Mouse (Mus musculus): ENCODE results near the gene Gm10447. TPM values are rescaled to one million over a fixed set of nuclear protein-coding genes. Genes with fewer than 3 reads are reported as not detected.
A peak's percentile ranks its signal among the peaks of the same experiment; 100 is the strongest.

Gene Gm10447
- polyA plus RNA-seq, 1 experiment, result not detected

DNA sequence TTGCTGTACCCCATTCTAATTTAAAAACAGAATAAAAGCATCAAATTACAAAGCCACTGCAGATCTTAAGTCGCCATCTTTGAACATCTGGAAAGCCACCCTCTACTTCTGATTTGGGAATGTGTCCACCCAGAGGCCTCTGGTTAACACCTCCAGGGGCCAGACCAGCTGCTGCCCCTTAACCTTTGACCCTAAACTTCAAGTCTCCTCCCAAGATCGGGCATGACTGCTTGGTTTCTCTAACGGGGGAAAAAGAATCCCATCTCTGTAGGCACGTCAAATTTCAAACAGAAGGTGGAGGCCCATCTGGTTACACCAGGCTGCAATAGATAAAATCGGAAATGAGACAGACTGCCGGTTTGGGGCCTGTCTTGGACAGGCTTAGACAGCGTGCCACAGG is 20.9 kb upstream of the Gm10447 start:
- DNase-seq (ENCODE audit: low read depth), result no peak
- TF ChIP-seq POLR2A (IDR thresholded peaks at IDR 0.05; ENCODE audit: borderline replicate concordance, extremely low read depth, insufficient read depth, insufficient read length, poor library complexity, severe bottlenecking) (no peak), CTCF (IDR thresholded peaks at IDR 0.05; ENCODE audit: borderline replicate concordance, extremely low read depth, insufficient read depth, insufficient read length) (no peak)

DNA sequence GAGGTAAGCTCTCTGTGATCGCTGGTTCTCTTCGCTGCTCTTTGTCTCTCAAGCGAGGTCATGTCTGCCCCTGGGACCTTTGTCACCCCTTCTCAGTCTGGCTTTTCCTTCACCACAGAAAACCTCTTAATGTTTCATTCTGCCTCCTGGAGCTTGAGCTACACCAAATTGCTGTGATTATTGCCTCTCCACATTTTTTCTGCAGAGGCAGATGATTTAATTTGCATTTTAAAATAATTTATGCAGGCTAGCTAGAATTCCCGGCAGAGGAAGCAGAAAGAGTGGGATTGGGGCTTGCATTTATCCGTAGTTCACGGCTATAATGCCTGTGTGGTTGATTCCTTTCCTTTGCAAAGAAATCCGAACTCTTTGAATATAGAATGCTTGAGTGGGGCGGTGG is 18.7 kb upstream of the Gm10447 start:
- peak; percentile 79 for DNase-seq (ENCODE audit: low read depth)
- TF ChIP-seq POLR2A (IDR thresholded peaks at IDR 0.05; ENCODE audit: borderline replicate concordance, extremely low read depth, insufficient read depth, insufficient read length, poor library complexity, severe bottlenecking) (no peak), CTCF (IDR thresholded peaks at IDR 0.05; ENCODE audit: borderline replicate concordance, extremely low read depth, insufficient read depth, insufficient read length) (no peak)

DNA sequence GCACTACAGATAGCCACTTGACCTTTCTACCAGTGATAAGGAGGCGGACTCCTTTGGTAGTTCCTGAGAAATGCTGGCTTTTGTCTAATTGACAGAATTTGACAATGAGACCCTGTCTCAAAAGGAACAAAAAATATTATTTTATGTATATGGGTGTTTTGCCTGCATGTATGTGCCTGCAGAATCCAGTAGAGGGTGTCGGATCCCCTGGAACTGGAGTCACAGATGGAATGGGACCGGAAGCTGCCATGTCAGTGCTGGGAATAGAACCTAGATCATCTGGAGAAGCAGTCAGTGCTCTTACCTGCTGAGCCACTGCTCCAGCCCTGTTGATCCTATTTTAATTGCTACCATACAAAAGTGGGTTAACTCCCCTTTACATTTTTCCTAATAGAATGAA is 15.8 kb upstream of the Gm10447 start:
- DNase-seq (ENCODE audit: low read depth), result peak; percentile 18
- TF ChIP-seq CTCF (IDR thresholded peaks at IDR 0.05; ENCODE audit: borderline replicate concordance, extremely low read depth, insufficient read depth, insufficient read length) (peak; percentile 14; the same call in 1 of the 2 replicates), POLR2A (IDR thresholded peaks at IDR 0.05; ENCODE audit: borderline replicate concordance, extremely low read depth, insufficient read depth, insufficient read length, poor library complexity, severe bottlenecking) (no peak)

DNA sequence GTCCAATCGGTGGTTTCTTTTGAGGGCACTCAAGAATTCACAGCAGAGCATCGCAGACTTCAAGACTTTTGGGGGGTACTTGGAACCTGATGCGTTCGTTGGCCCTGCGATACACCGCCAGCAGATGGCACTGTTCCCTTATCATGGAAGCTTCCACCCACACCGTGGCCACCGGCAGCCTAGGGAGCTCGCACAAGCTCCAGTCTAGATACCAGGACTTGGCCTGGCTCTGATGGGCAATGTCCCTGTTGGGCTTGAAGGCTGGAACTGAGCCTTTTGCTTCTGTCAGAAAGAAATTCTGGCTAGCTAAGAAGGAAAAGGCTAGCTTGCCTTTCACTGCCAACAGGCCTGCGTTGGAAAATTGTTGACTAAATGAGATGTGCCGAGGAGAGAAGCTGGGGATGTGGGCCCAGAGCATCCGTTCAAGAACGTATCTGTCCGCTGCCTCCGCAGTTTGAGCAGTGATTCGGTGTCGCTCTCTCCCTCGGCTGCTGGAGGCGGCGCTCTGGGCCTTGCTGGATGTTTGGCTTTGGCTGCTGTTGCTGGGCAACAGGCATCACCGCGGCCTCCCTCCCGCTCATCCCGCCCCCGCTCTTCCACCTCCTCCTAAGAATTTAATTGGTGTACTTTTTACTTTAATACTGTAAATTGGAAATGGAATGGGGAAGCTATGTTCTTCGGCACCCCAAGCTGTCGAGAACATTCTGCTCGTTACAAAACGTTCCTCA is 13.2 kb upstream of the Gm10447 start, which contains the start of gene Gm9837:
TSS of gene Gm9837 (minus strand) at position 512 of the 728 bp plus-strand sequence.
- no peak for TF ChIP-seq POLR2A (IDR thresholded peaks at IDR 0.05; ENCODE audit: borderline replicate concordance, extremely low read depth, insufficient read depth, insufficient read length, poor library complexity, severe bottlenecking)
- peak; percentile 98 for TF ChIP-seq CTCF (IDR thresholded peaks at IDR 0.05; ENCODE audit: borderline replicate concordance, extremely low read depth, insufficient read depth, insufficient read length)

DNA sequence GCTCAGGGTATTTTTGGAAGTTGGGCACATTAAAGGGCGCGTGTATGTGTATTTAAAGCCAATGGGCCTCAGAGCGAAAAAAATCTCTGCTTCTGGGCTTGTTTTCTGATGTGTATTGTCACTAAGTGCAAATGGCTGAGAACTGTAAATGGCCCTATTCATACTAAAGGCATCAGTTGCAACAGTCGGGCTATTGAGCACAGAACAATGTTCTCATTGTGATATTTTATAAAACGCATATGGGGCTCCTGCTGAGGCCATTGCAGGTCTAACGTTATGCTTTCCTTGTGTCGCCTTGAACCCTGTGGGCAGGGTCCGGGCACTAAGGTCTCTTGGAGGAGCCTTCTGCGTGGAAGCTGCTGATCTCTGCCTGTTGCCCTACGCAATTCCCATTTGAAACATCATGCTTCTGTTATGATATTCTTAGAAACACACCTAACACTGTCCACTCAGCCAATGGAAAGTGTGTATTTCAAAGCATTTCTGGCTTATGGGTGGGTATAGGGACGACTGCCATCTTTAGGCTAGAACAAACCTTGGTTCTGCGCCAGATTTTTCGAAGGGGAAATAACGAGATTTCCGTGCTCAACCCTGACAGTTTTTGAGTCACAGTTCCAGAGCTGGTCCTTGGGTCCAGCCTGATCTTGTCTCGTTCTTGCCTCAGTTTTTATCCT is 12.5 kb upstream of the Gm10447 start:
- peak; percentile 40 for DNase-seq (ENCODE audit: low read depth)
- TF ChIP-seq CTCF (IDR thresholded peaks at IDR 0.05; ENCODE audit: borderline replicate concordance, extremely low read depth, insufficient read depth, insufficient read length), result no peak
- no peak for TF ChIP-seq POLR2A (IDR thresholded peaks at IDR 0.05; ENCODE audit: borderline replicate concordance, extremely low read depth, insufficient read depth, insufficient read length, poor library complexity, severe bottlenecking)

More for the DNA sequence above, 13.2 kb upstream of the Gm10447 start, which contains the start of gene Gm9837:
- DNase-seq (ENCODE audit: low read depth), result peak; percentile 96

DNA sequence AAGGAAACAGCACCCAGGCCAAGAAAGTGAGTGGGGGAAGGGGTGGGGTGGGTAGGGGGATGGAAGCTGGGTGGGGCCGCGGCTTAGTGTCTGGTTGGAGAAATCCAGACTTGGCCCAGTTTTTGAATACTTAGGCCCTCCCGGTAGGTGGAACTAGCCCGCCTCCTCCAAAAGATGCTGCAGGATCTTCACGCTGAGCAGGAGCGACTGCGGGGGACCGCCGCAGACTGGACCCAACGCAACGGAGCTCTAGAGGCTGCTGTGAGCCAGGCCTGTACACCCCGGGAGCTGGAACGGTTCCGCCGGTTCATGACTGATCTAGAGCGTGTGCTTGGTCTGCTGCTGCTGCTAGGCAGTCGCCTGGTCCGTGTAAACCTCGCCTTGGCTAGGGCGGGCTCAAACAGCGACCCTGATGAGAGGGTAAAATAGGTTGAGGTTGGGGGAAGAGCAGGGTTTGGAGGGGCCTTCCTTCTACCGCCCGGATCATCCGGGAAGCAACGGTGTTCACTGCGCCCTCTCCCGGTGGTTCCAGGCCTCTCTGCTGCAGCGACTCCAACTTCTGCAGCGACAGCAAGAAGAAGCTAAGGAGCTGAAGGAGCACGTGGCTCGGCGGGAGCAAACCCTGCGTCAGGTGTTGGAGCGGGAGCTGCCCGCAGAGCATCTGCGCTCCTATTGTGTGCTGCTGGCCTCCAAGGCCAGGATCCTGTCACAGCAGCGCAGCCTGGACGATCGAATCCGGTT is 9.5 kb upstream of the Gm10447 start:
- TF ChIP-seq POLR2A (IDR thresholded peaks at IDR 0.05; ENCODE audit: borderline replicate concordance, extremely low read depth, insufficient read depth, insufficient read length, poor library complexity, severe bottlenecking) (no peak), CTCF (IDR thresholded peaks at IDR 0.05; ENCODE audit: borderline replicate concordance, extremely low read depth, insufficient read depth, insufficient read length) (peak; percentile 89)
- DNase-seq (ENCODE audit: low read depth), result peak; percentile 87

GRCm38 (mm10) chr11:53463551-53464424 is 6.9 kb upstream of the Gm10447 start:
- peak; percentile 51 for DNase-seq (ENCODE audit: low read depth)
- TF ChIP-seq CTCF (IDR thresholded peaks at IDR 0.05; ENCODE audit: borderline replicate concordance, extremely low read depth, insufficient read depth, insufficient read length) (no peak), POLR2A (IDR thresholded peaks at IDR 0.05; ENCODE audit: borderline replicate concordance, extremely low read depth, insufficient read depth, insufficient read length, poor library complexity, severe bottlenecking) (no peak)

DNA sequence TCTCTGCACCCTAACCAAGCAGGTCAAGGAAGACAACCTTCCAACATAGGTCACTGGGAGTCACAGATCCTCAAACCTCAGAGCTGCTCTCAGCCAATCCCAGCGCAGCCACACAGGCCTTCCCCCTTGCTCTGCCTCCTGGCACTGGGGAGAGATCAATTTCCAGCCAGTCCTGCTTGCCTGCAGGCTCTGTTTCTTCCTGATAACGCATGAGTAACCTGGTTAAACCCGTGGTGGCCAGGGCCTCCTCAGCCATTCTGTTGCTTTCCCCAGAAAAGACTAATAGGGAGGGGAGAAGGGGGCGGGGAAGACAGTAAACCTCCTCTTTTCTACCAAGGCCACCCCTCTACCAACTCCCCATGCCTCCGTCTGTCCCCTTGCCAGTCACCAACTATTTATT is 4.8 kb upstream of the Gm10447 start:
- TF ChIP-seq POLR2A (IDR thresholded peaks at IDR 0.05; ENCODE audit: borderline replicate concordance, extremely low read depth, insufficient read depth, insufficient read length, poor library complexity, severe bottlenecking) (no peak), CTCF (IDR thresholded peaks at IDR 0.05; ENCODE audit: borderline replicate concordance, extremely low read depth, insufficient read depth, insufficient read length) (no peak)
- DNase-seq (ENCODE audit: low read depth), result no peak

DNA sequence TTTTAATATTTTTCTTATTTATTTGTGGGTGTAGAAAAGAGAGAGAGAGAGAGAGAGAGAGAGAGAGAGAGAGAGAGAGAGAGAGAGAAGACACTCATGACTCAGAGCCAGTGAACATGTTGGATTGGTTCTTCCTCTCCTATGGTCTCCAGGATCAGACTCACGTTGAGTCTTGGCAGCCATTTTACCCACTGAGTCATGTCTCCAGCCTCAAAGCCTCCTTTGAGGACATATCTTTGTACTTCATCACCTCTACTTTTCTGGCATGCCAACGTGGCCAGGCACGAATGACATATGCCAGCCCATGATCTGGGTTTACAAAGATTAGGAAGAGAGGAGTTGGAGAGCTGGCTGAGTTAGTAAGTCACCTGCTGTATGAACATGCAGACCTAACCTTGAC is 3.3 kb upstream of the Gm10447 start:
- TF ChIP-seq CTCF (IDR thresholded peaks at IDR 0.05; ENCODE audit: borderline replicate concordance, extremely low read depth, insufficient read depth, insufficient read length) (no peak), POLR2A (IDR thresholded peaks at IDR 0.05; ENCODE audit: borderline replicate concordance, extremely low read depth, insufficient read depth, insufficient read length, poor library complexity, severe bottlenecking) (no peak)
- DNase-seq (ENCODE audit: low read depth), result no peak

- no peak for DNase-seq (ENCODE audit: low read depth)
- no peak for TF ChIP-seq CTCF (IDR thresholded peaks at IDR 0.05; ENCODE audit: borderline replicate concordance, extremely low read depth, insufficient read depth, insufficient read length)
- TF ChIP-seq POLR2A (IDR thresholded peaks at IDR 0.05; ENCODE audit: borderline replicate concordance, extremely low read depth, insufficient read depth, insufficient read length, poor library complexity, severe bottlenecking), result no peak
These were observed 2.1 kb upstream of the Gm10447 start for GRCm38 (mm10) chr11:53458996-53459395.
